Mouse (Mus musculus) hematopoietic stem cell, adult 5-6 weeks (primary cell): ENCODE measurements around the gene Ppp1cc. TPM values are rescaled to one million over a fixed set of nuclear protein-coding genes. Genes with fewer than 3 reads are reported as not detected.
"Not testable (repeated sequence)": the region's sequence is repeated elsewhere in the genome, so short reads cannot be mapped to it uniquely, and the experiment has no call there.

Experiments used
- ATAC-seq, 2 experiments: fragments of 125-278 bp in 1 of 2; replicated peaks in 1 of 2; 2 replicates each; pipeline ENCODE4 v1.8.0; 2016 to 2017; ENCODE audit warnings: inconsistent platforms in 2 of 2, mild to moderate bottlenecking in 2 of 2, moderate number of reproducible peaks in 2 of 2, low read depth in 1 of 2, moderate TSS enrichment in 1 of 2; ENCODE audit not compliant: low FRiP score in 2 of 2, poor library complexity in 2 of 2, severe bottlenecking in 2 of 2, insufficient read depth in 1 of 2, low TSS enrichment in 1 of 2
- total RNA-seq: library from RNA; stranded (forward); fragments of 172-1452, 232-1000 nt; gene quantifications from 2 replicates; pipeline ENCODE4 v1.2.3, GENCODE M21; 2017

The Ppp1cc gene
- total RNA-seq, 1 experiment from 2014 or later = 202 TPM

DNA sequence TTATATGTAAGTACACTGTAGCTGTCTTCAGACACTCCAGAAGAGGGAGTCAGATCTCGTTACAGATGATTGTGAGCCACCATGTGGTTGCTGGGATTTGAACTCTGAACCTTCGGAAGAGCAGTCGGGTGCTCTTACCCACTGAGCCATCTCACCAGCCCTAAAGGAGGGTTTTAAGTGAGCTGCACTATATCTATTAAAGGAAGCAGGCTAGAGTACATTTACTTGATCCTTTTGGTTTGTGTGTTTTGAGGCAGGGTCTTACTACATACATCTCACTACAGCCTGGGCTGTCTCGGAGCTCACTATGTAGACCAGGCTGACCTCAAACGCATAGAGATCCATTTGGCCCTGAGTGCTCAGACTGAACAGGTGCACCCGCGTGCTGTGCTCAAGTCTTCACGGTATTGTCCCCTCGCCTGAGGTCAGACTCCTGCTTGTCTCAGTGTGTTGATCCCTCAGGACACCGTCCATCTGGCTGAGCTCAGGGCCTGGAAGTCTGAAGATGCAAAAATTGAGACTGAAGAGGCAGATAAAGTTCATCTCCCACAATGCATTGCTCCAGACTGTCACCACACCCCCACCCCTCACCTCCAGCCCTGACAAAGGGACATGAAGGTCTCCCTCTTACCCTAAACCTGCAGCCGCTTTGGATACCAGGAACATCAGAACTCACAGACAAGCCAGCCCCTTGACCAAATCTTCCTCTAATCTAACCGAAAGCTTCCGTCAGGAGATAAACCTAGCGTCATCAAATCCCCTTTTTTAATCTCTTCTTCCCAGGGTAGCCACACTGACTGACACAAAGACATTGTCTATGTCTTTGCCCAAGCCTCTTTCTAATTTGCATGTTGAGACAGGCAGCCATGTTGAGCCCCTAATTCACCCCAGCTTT, 23.4 kb upstream of the Ppp1cc start:
- no peak for ATAC-seq

DNA sequence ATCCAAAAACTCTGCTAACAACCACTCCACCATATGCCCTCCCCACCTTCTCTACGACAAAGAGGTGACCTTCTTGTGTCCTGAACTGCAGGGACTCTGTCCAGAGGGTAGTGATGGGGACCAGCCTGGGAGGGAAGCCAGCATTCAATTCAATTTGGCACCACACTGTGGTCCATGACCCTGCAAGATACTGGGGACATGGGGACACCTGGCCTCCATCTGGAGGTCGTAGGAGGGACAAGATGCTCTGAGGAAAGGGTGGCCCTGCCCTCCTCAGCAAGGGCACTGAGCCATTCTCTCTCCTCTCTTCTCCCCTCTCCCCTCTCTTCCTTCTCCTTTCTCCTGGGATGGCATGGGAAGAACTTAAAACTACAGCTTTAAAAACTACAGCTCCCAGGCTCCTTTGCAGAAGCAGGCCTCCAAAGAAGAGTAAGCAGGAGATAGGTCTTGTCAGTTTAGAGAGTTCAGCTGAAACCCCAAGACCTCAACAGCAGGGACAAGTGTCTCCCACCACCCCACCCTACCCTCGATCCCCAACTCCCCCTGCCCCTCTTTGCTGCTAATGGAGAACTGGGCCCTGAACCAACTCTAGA, 22.7 kb upstream of the Ppp1cc start:
- ATAC-seq = no peak

DNA sequence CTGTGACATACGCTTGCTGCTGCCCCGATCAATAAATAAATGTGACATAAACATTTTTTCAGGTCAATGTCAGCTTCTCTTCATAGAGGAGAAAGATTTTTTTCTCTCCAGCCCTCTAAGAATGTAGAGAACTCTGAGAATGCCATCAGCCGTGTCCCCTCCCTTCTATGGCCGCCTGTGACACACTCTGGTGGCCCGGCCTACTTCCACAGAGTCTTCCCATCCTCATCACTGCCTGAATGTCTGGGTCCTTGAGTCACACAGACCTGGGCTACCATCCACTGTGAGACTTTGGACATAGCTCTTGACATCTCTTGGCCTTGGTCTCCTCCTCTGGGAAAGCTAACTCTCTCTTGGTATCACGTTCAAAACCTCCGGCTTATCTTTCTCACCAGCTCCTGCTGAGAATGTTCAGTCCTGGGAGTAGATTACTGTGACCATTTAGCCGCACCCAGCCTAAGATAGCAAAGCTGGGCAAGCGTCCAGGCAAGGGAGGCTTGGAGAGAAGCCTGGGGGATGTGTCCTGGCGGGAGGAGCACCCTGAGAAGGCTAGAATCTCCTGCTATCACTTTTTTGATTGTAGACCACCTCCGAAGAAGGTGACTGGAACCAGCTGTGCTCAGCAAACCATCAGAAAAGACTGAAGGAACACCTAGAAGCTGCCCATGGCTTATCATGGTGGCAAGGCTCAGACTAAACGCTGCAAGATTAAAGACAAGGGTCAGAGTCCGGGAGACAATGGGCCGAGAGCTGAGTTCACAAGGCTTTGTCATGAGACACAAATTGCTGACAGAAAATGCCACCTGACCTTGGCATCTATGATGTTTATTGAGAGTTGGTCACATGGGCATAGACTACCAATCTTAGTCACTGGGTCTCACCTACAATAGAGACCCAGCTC, 21.3 kb upstream of the Ppp1cc start:
- ATAC-seq = no peak; a peak in 1 of 4 replicates

DNA sequence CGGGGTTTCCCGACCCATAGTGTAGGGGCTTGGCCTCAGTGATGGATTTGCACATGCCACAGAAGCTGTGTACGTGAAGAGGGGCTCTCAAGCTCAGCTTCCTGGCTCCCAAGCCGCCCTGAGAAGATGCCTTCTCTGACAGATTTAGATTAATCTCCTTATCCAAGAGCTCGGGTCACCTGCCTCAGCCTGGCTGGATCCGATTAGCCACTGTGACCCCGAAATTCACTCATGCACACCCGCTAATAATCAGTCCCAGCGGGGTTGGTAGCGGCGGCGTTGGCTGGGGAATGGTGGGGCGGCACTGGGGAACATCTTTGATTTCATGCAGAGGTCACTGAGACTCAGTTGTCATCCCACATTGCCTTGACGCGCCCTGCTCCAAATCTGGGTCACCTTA, 19.2 kb upstream of the Ppp1cc start:
- no peak for ATAC-seq

DNA sequence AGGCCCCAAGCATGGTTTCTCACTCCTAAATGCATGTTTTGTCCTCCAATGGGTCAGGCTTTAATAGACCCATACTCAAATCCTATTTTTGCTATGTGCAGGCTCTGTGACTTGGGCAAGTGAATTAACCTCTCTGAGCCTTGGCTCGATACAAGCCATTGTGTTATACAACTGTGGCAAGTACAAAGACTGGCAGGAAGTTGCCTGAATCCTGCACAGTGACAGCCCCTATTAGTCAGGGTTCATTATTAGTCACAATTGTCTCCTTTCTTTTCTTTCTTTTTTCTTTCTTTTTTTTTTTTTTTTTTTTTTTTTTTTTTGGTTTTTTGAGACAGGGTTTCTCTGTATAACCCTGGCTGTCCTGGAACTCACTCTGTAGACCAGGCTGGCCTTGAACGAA, 18.3 kb upstream of the Ppp1cc start:
- not testable (repeated sequence) for ATAC-seq

DNA sequence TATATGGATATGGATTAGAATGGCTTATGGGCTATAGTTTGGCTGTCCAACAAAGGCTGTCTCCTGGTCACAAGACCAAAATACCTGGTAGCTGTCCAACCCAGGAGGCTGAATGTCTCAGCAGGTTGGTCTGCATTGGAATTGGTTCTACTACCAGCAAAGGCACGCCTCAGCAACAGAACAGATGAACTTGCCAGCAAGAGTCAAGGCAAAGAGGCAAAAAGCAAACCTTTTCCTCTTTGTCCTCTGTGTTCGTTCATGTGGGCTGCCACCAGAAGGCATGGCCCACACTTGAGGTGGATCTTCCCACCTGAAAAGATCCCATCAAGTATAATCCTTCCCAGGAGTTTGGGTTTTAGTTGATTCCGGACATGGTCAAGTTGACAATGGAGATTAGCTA, 17.4 kb upstream of the Ppp1cc start, which contains the start of gene Ccdc63:
Gene Ccdc63 (minus strand): TSS at position 101 of the 400 bp plus-strand sequence.
- ATAC-seq = no peak

DNA sequence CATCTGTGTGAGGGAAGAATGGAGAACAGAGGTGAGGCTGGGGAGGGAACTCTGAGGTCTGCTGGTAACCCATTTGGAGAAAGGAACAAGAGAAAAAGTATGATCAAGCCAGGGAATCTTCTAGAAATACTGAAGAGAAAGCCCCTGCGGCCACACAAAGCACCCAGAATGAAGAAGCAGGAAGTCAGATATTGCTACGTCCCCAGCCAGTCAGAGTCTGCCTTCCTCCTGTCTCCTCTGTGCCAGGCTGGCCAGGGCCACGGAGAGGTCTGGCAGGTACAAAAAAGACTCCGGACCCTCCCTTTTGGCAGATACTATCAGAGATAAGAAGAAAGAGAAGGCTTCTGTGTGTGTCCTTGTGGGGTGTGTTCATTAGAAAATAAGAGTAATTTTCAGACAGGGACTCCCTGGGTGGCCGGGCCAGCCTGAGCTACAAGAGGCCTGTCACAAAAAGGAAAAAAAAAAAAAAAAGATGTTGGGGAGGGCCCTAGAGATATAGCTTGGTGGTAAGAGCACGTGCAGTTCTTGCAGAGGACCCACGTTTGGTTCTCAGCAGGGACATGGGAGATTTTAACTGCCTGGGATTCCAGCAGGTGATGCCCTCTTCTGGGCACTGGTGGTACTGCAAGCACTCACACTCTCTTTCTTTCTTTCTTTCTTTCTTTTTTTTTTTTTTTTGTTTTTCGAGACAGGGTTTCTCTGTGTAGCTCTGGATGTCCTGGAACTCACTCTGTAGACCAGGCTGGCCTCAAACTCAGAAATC, 15.7 kb upstream of the Ppp1cc start:
- peak in 1 of 2 experiments; percentile 46; a peak in 1 of 4 replicates for ATAC-seq

DNA sequence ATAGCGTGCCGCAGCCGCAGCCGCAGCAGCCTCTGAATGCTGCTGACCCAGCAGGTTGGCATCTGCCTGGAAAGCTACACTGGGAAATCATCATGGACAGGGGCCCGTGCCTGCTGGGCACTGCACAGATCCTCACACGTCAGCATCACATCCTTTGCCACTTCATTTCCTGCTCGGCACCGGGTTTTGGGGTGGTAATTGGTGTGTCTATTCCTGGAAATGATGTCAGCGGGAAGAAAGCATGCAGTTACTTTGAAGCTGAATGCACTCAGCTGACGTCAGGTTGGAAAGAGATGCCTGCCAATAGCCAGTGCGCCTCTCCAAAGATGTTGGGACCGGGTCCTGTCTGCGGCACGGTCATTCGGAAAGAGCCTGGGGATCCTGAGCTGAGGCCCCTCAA, 14.5 kb upstream of the Ppp1cc start:
- no peak for ATAC-seq

DNA sequence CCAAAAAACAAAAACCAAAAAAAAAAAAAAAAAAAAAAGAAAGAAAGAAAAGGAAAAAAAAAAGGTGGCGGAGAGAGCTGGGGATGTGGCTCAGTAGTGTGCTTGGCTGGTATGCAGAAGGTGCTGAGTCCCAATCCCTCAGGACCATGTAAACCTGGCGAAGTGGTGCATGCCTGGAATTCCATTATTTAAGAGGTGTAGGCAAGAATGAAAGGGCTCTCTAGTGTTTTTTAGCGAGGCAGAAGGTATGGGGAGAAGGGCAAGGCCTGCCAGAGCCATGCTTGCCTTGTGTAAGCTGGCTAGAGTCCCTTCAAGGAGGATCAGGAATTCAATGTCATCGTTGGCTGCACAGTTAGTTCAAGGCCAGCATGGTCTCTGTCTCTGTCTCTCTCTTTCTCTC, 13.3 kb upstream of the Ppp1cc start:
- ATAC-seq = no peak

DNA sequence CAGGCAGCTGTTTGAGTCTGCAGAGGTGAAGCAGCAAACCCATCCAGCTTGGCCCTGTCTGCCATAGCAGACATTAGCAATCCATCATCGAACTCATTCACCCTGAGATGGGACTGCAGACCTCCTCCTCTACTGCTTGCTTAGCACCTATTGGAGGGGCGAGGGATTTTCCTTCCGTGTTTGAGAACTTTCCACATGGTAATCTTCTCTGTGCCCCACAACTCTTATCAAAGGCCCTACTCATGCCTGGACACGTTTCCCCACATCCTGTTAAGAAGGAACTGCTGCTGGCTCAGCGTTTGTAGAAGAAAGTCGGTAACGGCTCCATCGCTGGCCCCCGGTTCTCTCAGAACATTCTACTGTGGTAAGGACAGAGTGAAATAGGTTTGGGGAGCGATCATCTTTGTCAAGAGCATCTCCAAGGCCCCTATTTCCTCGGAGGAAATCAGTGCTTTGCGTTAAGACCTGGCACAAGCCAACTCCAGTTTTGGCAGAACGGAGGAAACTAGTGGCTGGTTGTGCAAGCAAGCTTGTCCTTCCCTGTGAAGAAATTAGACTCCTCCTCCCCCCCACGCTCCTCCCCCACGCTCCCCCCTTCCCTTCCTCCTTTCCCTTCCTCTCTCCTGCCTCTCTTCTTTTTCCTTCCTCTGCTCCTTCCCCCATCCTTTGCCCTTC, 12.6 kb upstream of the Ppp1cc start:
- ATAC-seq = peak; percentile 71 to 89

DNA sequence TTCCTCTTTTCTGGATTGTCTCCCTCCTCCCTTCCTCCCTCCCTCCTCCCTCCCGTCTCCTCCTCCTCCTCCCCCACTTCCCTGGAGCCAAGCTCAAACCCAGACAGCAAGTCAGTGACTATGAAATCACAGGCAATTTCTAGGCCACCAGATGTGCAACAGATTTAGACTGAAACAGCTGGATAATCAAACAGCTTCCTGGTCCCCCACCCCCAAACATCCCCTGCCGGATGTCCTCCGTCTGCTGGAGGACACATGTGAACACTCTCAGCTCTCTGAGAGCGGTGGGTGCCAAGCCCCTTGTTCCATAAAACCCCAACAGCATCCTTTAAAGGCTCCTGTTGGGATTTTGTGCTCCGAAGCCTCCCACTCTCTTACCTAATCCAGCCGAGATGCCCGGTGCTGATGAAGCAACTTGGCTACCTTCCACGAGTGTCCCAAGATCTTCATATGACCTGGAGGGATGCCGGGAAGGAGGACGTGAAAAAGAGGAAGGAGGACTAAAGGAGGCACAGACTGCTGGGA, 12.0 kb upstream of the Ppp1cc start:
- ATAC-seq = peak; percentile 20 to 29; a peak in 1 of 4 replicates

DNA sequence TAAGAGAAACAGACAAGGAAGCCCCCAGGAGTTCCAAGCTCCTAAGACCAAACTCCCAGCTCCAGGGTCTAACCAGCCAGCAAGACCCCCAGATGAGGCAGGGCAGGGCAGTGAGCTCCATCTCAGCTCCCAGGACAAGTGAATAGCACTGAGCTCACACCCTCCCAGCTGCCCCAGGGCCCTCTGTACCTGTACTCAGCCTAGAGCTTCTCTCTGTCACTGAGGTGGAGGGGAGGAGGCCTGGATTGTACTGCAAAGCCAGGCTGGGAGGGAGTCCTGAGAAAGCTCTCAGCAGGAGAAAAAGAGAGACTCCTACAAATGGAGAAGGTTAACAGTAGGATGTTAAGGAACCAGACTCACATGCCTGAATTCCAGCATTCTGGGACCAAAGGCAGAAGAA, 11.5 kb upstream of the Ppp1cc start:
- no peak for ATAC-seq

DNA sequence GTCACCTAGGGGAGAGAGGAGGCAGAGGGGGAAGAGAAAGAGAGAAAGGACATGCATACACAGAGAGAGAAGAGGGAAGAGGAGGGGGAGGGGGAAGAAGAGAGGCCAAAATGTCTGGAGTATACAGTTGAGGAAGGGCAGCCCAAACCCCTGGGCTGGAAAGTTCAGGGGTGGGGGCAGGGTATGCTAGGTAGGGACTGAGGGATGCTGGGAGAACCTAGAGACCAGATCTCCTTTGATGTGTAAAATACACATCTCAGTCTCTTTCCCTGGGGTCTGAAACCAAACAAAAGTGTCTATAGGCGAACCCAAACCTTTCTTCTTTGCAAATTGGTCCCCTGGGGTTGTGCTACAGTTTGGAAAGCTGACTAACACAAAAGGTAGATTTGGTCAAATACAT, 10.0 kb upstream of the Ppp1cc start:
- ATAC-seq = no peak

DNA sequence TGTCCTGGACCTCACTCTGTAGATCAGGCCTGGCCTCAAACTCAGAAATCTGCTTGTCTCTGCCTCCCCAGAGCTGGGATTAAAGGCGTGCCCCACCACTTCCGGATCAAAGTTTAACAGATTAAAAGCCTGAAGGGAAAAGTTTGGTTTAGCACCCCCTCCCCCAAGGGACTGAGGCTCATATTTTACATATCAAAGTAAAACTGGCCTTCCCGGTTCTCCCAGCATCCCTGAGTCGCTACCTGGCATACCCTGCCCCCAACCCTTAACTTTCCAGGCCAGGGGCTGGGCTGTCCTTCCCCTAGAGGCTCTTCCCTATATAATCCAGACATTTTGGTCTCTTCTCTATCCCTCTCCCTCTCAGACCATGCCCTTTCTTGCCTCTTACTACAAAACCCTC, 8.8 kb upstream of the Ppp1cc start:
- no peak for ATAC-seq

DNA sequence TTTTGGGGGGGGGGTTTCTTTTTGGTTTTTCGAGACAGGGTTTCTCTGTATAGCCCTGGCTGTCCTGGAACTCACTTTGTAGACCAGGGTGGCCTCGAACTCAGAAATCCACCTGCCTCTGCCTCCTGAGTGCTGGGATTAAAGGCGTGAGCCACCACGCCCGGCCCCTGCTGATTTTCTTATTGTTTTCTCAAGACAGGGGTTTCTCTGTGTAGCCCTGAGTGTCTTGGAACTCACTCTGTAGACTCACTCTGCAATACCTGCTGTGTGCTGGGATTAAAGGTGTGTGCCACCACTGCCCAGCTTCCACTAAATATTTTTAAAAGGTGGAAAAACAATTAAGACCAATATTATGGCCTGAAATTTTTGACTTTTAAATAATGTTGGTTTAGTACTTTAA, 5.6 kb upstream of the Ppp1cc start:
- not testable (repeated sequence) for ATAC-seq

DNA sequence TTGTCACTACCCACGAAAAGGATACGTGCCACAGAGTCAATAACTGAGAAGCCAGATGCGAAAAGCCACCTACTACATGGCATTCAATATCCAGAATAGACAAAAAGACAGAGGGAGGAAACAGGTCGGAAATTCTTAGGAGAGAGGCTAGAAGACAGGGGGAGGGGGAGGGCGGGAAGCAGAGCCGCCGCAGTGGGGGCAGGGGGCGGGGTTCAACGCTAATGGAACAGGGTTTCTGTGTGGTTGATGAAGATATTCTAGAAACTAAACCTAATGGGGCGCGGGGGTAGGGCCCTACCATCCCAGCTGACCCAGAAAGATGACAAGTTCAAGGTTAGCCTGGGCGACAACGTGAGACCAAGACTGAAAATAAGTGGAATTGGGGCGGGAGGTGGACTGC, 4.1 kb upstream of the Ppp1cc start:
- no peak for ATAC-seq
